Mouse (Mus musculus) hindbrain, embryonic 16.5 days (tissue): ENCODE data around the gene Apod. TPM values are rescaled to one million over a fixed set of nuclear protein-coding genes. Genes with fewer than 3 reads are reported as not detected.

Source experiments
- ATAC-seq: fragments of 200-750 bp; cut with Nextera tagmentation; 2 replicates; pipeline ENCODE4 v1.8.0; 2017; ENCODE audit warnings: moderate TSS enrichment, moderate library complexity
- H3K27ac ChIP-seq: fragments of 300-500 bp; sonication (generic); 2 replicates; pipeline ENCODE4 v1.5.1; 2014; ENCODE audit warnings: low read depth, mild to moderate bottlenecking, control low read depth, low read length, moderate library complexity
- H3K27me3 ChIP-seq: fragments of 300-500 bp; sonication (generic); replicated peaks from 2 replicates; pipeline ENCODE4 v1.6.1; 2014; ENCODE audit warnings: low read length; ENCODE audit not compliant: control insufficient read depth, insufficient read depth
- H3K36me3 ChIP-seq: fragments of 300-500 bp; sonication (generic); 2 replicates; pipeline ENCODE4 v1.6.1; 2014; ENCODE audit warnings: mild to moderate bottlenecking, low read length, moderate library complexity, mixed read lengths; ENCODE audit not compliant: control insufficient read depth, insufficient read depth
- H3K4me1 ChIP-seq: fragments of 300-500 bp; sonication (generic); 2 replicates; pipeline ENCODE4 v1.6.1; 2014; ENCODE audit warnings: low read depth, low read length; ENCODE audit not compliant: control insufficient read depth, insufficient read depth
- H3K4me2 ChIP-seq: fragments of 300-500 bp; sonication (generic); 2 replicates; pipeline ENCODE4 v1.6.1; 2014; ENCODE audit warnings: mild to moderate bottlenecking, low read length, control low read depth, moderate library complexity
- H3K4me3 ChIP-seq: fragments of 300-500 bp; sonication (generic); 2 replicates; pipeline ENCODE4 v1.5.1; 2014; ENCODE audit warnings: mild to moderate bottlenecking, low read length, control low read depth, moderate library complexity
- H3K9ac ChIP-seq: fragments of 300-500 bp; sonication (generic); 2 replicates; pipeline ENCODE4 v1.6.1; 2014; ENCODE audit warnings: low read depth, mild to moderate bottlenecking, control low read depth, low read length, moderate library complexity
- H3K9me3 ChIP-seq: fragments of 300-500 bp; sonication (generic); 2 replicates; pipeline ENCODE4 v1.6.1; 2014; ENCODE audit warnings: mild to moderate bottlenecking, low read length, moderate library complexity; ENCODE audit not compliant: control insufficient read depth
- WGBS: fragments of 180-500 bp; shearing (Covaris S2); extraction: QIAGEN DNeasy Blood & Tissue Kit; methylation state at CpG from one replicate; pipeline ENCODE4 v1.1.7; 2014; 5-methylcytosine and 5-hydroxymethylcytosine counted together
- microRNA-seq: library from miRNA; unstranded; fragments of <30 nt; microRNA quantifications from one replicate; pipeline ENCODE4, GENCODE M21; 2017
- polyA plus RNA-seq: library from polyadenylated mRNA; unstranded; fragments of >200 nt; fragmentation: Nextera tagmentation; extraction: Ambion mirVana; gene quantifications from 2 replicates; pipeline ENCODE4 v1.2.1, GENCODE M21; 2015

The Apod gene
- polyA plus RNA-seq, 1 experiment from 2014 or later: 120 TPM

DNA sequence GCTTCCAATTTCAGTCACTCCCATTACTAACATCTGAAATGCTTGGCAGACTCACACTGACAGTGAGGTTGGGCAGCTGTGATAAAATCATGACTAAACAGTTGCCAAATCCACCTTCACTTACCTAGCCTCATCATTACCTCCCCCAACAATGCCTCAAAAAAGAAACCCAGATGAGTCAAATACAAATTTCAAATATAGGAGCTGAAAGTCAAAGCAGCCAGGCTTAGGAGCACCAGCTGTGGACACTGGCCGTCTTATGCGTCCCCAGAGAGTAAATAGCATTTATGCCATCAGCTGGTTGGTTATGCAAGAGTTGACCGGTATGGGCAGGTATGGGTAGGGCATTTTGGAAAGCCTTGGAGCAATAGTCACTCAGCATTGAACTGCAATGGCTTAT, 65.2 kb downstream of the Apod start:
- Histone ChIP-seq H3K9ac (no peak overlapping the region), H3K4me1 (no peaks in the 10 kb centered on the region), H3K27ac (no peak overlapping the region), H3K4me2 (no peak overlapping the region), H3K36me3 (no peaks in the 10 kb centered on the region), H3K9me3 (no peaks in the 10 kb centered on the region), H3K27me3 (no peaks in the 10 kb centered on the region), H3K4me3 (no peak overlapping the region)
- ATAC-seq: no peak
- 84% methylated on average over 3 of the region's 3 CpGs for WGBS

- Histone ChIP-seq H3K27ac (no peak overlapping the region), H3K9ac (no peak overlapping the region), H3K36me3 (no peaks in the 10 kb centered on the region), H3K4me3 (no peak overlapping the region), H3K9me3 (no peaks in the 10 kb centered on the region), H3K4me2 (no peak overlapping the region), H3K4me1 (no peaks in the 10 kb centered on the region), H3K27me3 (no peaks in the 10 kb centered on the region)
- 78% methylated on average over 13 of the region's 13 CpGs for WGBS
- no peak for ATAC-seq
Measured at GRCm38 (mm10) chr16:31248717-31249116, 65.9 kb downstream of the Apod start.

- Histone ChIP-seq H3K27me3 (no peaks in the 10 kb centered on the region), H3K9me3 (no peaks in the 10 kb centered on the region), H3K36me3 (no peaks in the 10 kb centered on the region), H3K4me2 (no peak overlapping the region), H3K9ac (no peak overlapping the region), H3K4me3 (no peak overlapping the region), H3K27ac (no peak overlapping the region), H3K4me1 (no peaks in the 10 kb centered on the region)
- 84% methylated on average over 7 of the region's 7 CpGs for WGBS
- no peak for ATAC-seq
Measured at GRCm38 (mm10) chr16:31247442-31247841, 67.2 kb downstream of the Apod start.

Small RNAs within 50 kb of the gene (microRNA-seq; reads per million reads assigned to microRNA genes)
- gene Gm27415: not detected

Other genes starting within 250 kb of the Apod start
- gene Xxylt1, start 233.4 kb downstream of the Apod start, polyA plus RNA-seq: 11.0 and 16.1 TPM in 2 replicates
- 9.4 and 11.0 TPM in 2 replicates for gene Acap2, start 113.6 kb downstream of the Apod start, polyA plus RNA-seq
- 95.0 and 95.9 TPM in 2 replicates for gene Ppp1r2, start 39.5 kb downstream of the Apod start, polyA plus RNA-seq
- 141 and 145 TPM in 2 replicates for gene Bdh1, start 107.5 kb upstream of the Apod start, polyA plus RNA-seq